Mouse (Mus musculus) embryonic facial prominence, embryonic 12.5 days (tissue): ENCODE results near the gene Pde6c. TPM values are rescaled to one million over a fixed set of nuclear protein-coding genes. Genes with fewer than 3 reads are reported as not detected.
A peak's percentile ranks its signal among the peaks of the same experiment; 100 is the strongest.

Experiments
- ATAC-seq: fragments of 200-750 bp; cut with Nextera tagmentation; 2 replicates; pipeline ENCODE4 v1.8.0; 2017; ENCODE audit not compliant: insufficient number of reproducible peaks, insufficient read depth, low FRiP score, low TSS enrichment
- H3K27ac ChIP-seq: fragments of 300-500 bp; sonication (generic); 2 replicates; pipeline ENCODE4 v1.5.1; 2016; ENCODE audit warnings: mild to moderate bottlenecking
- H3K27me3 ChIP-seq: fragments of 300-500 bp; sonication (generic); 2 replicates; pipeline ENCODE4 v1.6.1; 2016; ENCODE audit warnings: mild to moderate bottlenecking, moderate library complexity
- H3K36me3 ChIP-seq: fragments of 300-500 bp; sonication (generic); 2 replicates; pipeline ENCODE4 v1.6.1; 2016; ENCODE audit warnings: mild to moderate bottlenecking
- H3K4me1 ChIP-seq: fragments of 300-500 bp; sonication (generic); 2 replicates; pipeline ENCODE4 v1.6.1; 2016
- H3K4me2 ChIP-seq: fragments of 300-500 bp; sonication (generic); replicated peaks from 2 replicates; pipeline ENCODE4 v1.6.1; 2016; ENCODE audit warnings: mild to moderate bottlenecking, moderate library complexity
- H3K4me3 ChIP-seq: fragments of 300-500 bp; sonication (generic); 2 replicates; pipeline ENCODE4 v1.5.1; 2016; ENCODE audit warnings: mild to moderate bottlenecking
- H3K9ac ChIP-seq: fragments of 300-500 bp; sonication (generic); 2 replicates; pipeline ENCODE4 v1.6.1; 2016; ENCODE audit warnings: mild to moderate bottlenecking, moderate library complexity
- H3K9me3 ChIP-seq: fragments of 300-500 bp; sonication (generic); 2 replicates; pipeline ENCODE4 v1.6.1; 2016; ENCODE audit warnings: mild to moderate bottlenecking, moderate library complexity
- WGBS: fragments of 180-500 bp; shearing (Covaris S2); methylation state at CpG from one replicate; pipeline ENCODE4 v1.1.7; 2016; 5-methylcytosine and 5-hydroxymethylcytosine counted together
- polyA plus RNA-seq: library from polyadenylated mRNA; unstranded; fragments of >200 nt; fragmentation: Nextera tagmentation; extraction: Ambion mirVana; gene quantifications from 2 replicates; pipeline ENCODE4 v1.2.1, GENCODE M21; 2016

Pde6c gene
- polyA plus RNA-seq, 1 experiment from 2014 or later, result not detected

- Histone ChIP-seq H3K36me3 (no peaks in the 10 kb centered on the region), H3K4me3 (no peak overlapping the region), H3K4me1 (no peaks in the 10 kb centered on the region), H3K9me3 (no peaks in the 10 kb centered on the region), H3K27me3 (no peaks in the 10 kb centered on the region), H3K4me2 (no peak overlapping the region), H3K27ac (no peak overlapping the region), H3K9ac (no peak overlapping the region)
- ATAC-seq, result no peak
- WGBS, result 93% methylated on average over 21 of the region's 21 CpGs
These were observed 29.2 kb downstream of the Pde6c start for GRCm38 (mm10) chr19:38161648-38162354.

GRCm38 (mm10) chr19:38164633-38165032, 32.1 kb downstream of the Pde6c start:
- Histone ChIP-seq H3K27me3 (no peaks in the 10 kb centered on the region), H3K9ac (no peak overlapping the region), H3K4me3 (no peak overlapping the region), H3K36me3 (no peaks in the 10 kb centered on the region), H3K4me2 (no peak overlapping the region), H3K27ac (no peak overlapping the region), H3K4me1 (no peaks in the 10 kb centered on the region), H3K9me3 (no peaks in the 10 kb centered on the region)
- ATAC-seq, result no peak
- 55% methylated on average over 2 of the region's 2 CpGs for WGBS

GRCm38 (mm10) chr19:38179675-38180074, 47.1 kb downstream of the Pde6c start:
- 92% methylated on average over 9 of the region's 9 CpGs for WGBS
- H3K9ac ChIP-seq, result no peak overlapping the region

GRCm38 (mm10) chr19:38186631-38187344, 54.2 kb downstream of the Pde6c start:
- WGBS, result 93% methylated on average over 5 of the region's 5 CpGs
- no peak for ATAC-seq
- no peaks in the 10 kb centered on the region for H3K9me3 ChIP-seq
- H3K27me3 ChIP-seq, result no peaks in the 10 kb centered on the region
- H3K9ac ChIP-seq, result no peak overlapping the region
- H3K27ac ChIP-seq, result no peak overlapping the region
- no peaks in the 10 kb centered on the region for H3K4me1 ChIP-seq
- no peak overlapping the region for H3K4me2 ChIP-seq
- H3K4me3 ChIP-seq, result no peak overlapping the region
- H3K36me3 ChIP-seq, result peaks cover 11% of the 10 kb centered on the region; the same call in 1 of the 2 replicates

More at GRCm38 (mm10) chr19:38179675-38180074, 47.1 kb downstream of the Pde6c start:
- Histone ChIP-seq H3K9me3 (no peaks in the 10 kb centered on the region), H3K27me3 (no peaks in the 10 kb centered on the region), H3K4me1 (no peaks in the 10 kb centered on the region), H3K36me3 (no peaks in the 10 kb centered on the region), H3K27ac (no peak overlapping the region), H3K4me2 (no peak overlapping the region), H3K4me3 (no peak overlapping the region)
- ATAC-seq, result no peak

- Histone ChIP-seq H3K4me1 (no peaks in the 10 kb centered on the region), H3K36me3 (peaks cover 11% of the 10 kb centered on the region; the same call in 1 of the 2 replicates), H3K27ac (no peak overlapping the region), H3K9me3 (no peaks in the 10 kb centered on the region), H3K4me3 (no peak overlapping the region), H3K4me2 (no peak overlapping the region), H3K9ac (no peak overlapping the region), H3K27me3 (no peaks in the 10 kb centered on the region)
- 84% methylated on average over 2 of the region's 2 CpGs for WGBS
- ATAC-seq, result no peak
These were observed 54.7 kb downstream of the Pde6c start for GRCm38 (mm10) chr19:38187345-38187680.

- H3K4me3 ChIP-seq, result no peak overlapping the region
- H3K27ac ChIP-seq, result no peak overlapping the region
- H3K4me1 ChIP-seq, result no peaks in the 10 kb centered on the region
- H3K27me3 ChIP-seq, result no peaks in the 10 kb centered on the region
- H3K4me2 ChIP-seq, result no peak overlapping the region
- H3K9me3 ChIP-seq, result no peaks in the 10 kb centered on the region
- H3K9ac ChIP-seq, result no peak overlapping the region
- ATAC-seq, result no peak
- WGBS, result 82% methylated on average over 3 of the region's 3 CpGs
- peaks cover 19% of the 10 kb centered on the region; the same call in 1 of the 2 replicates for H3K36me3 ChIP-seq
These were observed 58.0 kb downstream of the Pde6c start for GRCm38 (mm10) chr19:38190606-38191005.

GRCm38 (mm10) chr19:38191446-38191845, 58.9 kb downstream of the Pde6c start:
- Histone ChIP-seq H3K36me3 (peaks cover 19% of the 10 kb centered on the region; the same call in 1 of the 2 replicates), H3K4me1 (no peaks in the 10 kb centered on the region), H3K27ac (no peak overlapping the region), H3K27me3 (no peaks in the 10 kb centered on the region), H3K4me2 (no peak overlapping the region), H3K9me3 (no peaks in the 10 kb centered on the region), H3K4me3 (no peak overlapping the region), H3K9ac (no peak overlapping the region)
- ATAC-seq, result no peak
- WGBS, result 74% methylated on average over 5 of the region's 5 CpGs

GRCm38 (mm10) chr19:38195245-38195644, 62.7 kb downstream of the Pde6c start:
- Histone ChIP-seq H3K36me3 (0 out of 2 replicates have a peak, but pooled peaks cover 14% of the 10 kb centered on the region), H3K4me3 (no peak overlapping the region), H3K27ac (no peak overlapping the region), H3K9me3 (no peaks in the 10 kb centered on the region), H3K27me3 (no peaks in the 10 kb centered on the region), H3K4me2 (no peak overlapping the region), H3K4me1 (no peaks in the 10 kb centered on the region), H3K9ac (no peak overlapping the region)
- 91% methylated on average over 4 of the region's 4 CpGs for WGBS
- ATAC-seq, result no peak

GRCm38 (mm10) chr19:38198731-38199130, 66.2 kb downstream of the Pde6c start:
- no peak overlapping the region for H3K4me3 ChIP-seq
- no peaks in the 10 kb centered on the region for H3K27me3 ChIP-seq
- no peak overlapping the region for H3K27ac ChIP-seq
- H3K4me2 ChIP-seq, result no peak overlapping the region
- H3K4me1 ChIP-seq, result no peaks in the 10 kb centered on the region
- no peaks in the 10 kb centered on the region for H3K9me3 ChIP-seq
- no peak overlapping the region for H3K9ac ChIP-seq
- H3K36me3 ChIP-seq, result peaks cover 17% of the 10 kb centered on the region
- no peak for ATAC-seq
- 86% methylated on average over 5 of the region's 5 CpGs for WGBS

- no peaks in the 10 kb centered on the region for H3K27me3 ChIP-seq
- H3K4me2 ChIP-seq, result no peak overlapping the region
- no peaks in the 10 kb centered on the region for H3K4me1 ChIP-seq
- no peak overlapping the region for H3K4me3 ChIP-seq
- no peak overlapping the region for H3K27ac ChIP-seq
- 0 out of 2 replicates have a peak, but pooled peaks cover under 1% of the 10 kb centered on the region for H3K9me3 ChIP-seq
- H3K9ac ChIP-seq, result no peak overlapping the region
- WGBS, result 64% methylated on average over 9 of the region's 9 CpGs
- ATAC-seq, result no peak
- H3K36me3 ChIP-seq, result peaks cover 24% of the 10 kb centered on the region
These were observed 74.1 kb downstream of the Pde6c start for GRCm38 (mm10) chr19:38206669-38207068.

GRCm38 (mm10) chr19:38217696-38218095, 85.1 kb downstream of the Pde6c start:
- no peak overlapping the region for H3K27ac ChIP-seq
- no peak for ATAC-seq
- H3K4me1 ChIP-seq, result no peaks in the 10 kb centered on the region
- H3K4me3 ChIP-seq, result no peak overlapping the region
- no peak overlapping the region for H3K4me2 ChIP-seq
- no peaks in the 10 kb centered on the region for H3K27me3 ChIP-seq
- no peak overlapping the region for H3K9ac ChIP-seq
- 97% methylated on average over 3 of the region's 3 CpGs for WGBS
- no peaks in the 10 kb centered on the region for H3K9me3 ChIP-seq
- H3K36me3 ChIP-seq, result peaks cover 24% of the 10 kb centered on the region; the same call in 1 of the 2 replicates

- WGBS, result 11% methylated on average over 12 of the region's 12 CpGs
- no peaks in the 10 kb centered on the region for H3K9me3 ChIP-seq
- 0 out of 2 replicates have a peak, but pooled peaks cover 3% of the 10 kb centered on the region for H3K36me3 ChIP-seq
- H3K9ac ChIP-seq, result peak overlapping the region; percentile 66
- H3K4me2 ChIP-seq, result peak overlapping the region; percentile 62
- H3K4me1 ChIP-seq, result peaks cover 6% of the 10 kb centered on the region; the same call in 1 of the 2 replicates
- peak overlapping the region; percentile 88 for H3K27ac ChIP-seq
- ATAC-seq, result peak; percentile 32; the same call in 1 of the 2 replicates
- H3K4me3 ChIP-seq, result peak overlapping the region; percentile 65
- no peaks in the 10 kb centered on the region for H3K27me3 ChIP-seq
These were observed 90.8 kb downstream of the Pde6c start for GRCm38 (mm10) chr19:38223356-38223904.
